Mouse (Mus musculus): ENCODE data around the gene Sord. TPM values are rescaled to one million over a fixed set of nuclear protein-coding genes. Genes with fewer than 3 reads are reported as not detected.
A peak's percentile ranks its signal among the peaks of the same experiment; 100 is the strongest.

The Sord gene
- polyA plus RNA-seq, 1 experiment from 2014 or later, result 294 TPM

DNA sequence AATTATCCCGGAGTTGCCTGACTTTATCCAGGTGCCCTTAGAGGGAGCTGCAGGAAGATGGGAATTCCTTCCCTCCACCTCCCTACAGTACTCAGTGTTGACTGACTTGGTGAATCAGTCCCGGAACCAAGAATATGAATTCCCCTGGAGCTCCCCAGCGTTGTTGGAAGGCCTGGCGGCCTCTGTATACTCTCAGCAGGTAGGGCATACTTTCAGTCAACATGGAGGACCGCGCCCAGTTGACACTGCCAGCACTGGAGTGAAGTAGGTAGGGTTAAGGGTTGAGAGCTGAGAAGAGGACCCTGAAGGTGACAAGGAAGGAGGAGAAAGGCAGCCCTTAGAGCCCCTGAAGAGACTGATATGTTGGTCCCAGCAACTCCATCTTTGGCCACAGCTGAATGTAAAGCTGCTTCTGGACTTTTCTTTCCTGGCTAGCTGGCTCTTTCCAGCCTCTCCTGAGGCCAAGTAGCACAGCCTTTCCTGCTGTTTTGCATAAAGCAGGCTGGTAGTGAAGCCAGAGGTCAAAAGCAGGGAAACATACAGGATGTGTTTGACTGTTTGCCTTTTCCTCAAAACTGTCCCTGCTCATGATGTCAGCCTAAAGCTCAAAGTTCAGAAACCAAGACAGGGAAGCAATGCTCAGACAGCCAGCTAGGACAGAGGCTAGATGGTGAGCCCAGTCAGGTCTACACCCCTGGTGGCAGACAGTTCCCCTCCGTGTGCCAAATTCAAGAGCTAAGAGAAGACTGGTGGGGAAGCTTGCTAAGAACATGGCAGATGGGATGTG lies 32.1 kb downstream of the Sord start:
- WGBS (ENCODE audit: insufficient replicate concordance), result 79% methylated on average over 7 of the region's 7 CpGs
- ATAC-seq, result peak; percentile 72
- H3K4me2 ChIP-seq (ENCODE audit: low read depth, low read length), result no peak overlapping the region
- H3K27ac ChIP-seq (ENCODE audit: low read depth), result peak overlapping the region; percentile 68
- H3K9me3 ChIP-seq (ENCODE audit: low read length), result no peaks in the 10 kb centered on the region
- TF ChIP-seq EP300 (IDR thresholded peaks at IDR 0.05; ENCODE audit: low read depth), result no peak
- TF ChIP-seq CTCF (IDR thresholded peaks at IDR 0.05; ENCODE audit: low read depth), result no peak
- H3K27me3 ChIP-seq (ENCODE audit: insufficient read depth, low read length), result no peaks in the 10 kb centered on the region
- 0 out of 2 replicates have a peak, but pooled peaks cover 9% of the 10 kb centered on the region for H3K4me1 ChIP-seq (ENCODE audit: insufficient read depth)
- no peak for DNase-seq
- peaks cover 16% of the 10 kb centered on the region; the same call in 1 of the 2 replicates for H3K36me3 ChIP-seq (replicated peaks; ENCODE audit: insufficient read depth, low read length)
- no peak overlapping the region for H3K4me3 ChIP-seq (ENCODE audit: low read depth, low read length)
- H3K9ac ChIP-seq (replicated peaks), result no peak overlapping the region

DNA sequence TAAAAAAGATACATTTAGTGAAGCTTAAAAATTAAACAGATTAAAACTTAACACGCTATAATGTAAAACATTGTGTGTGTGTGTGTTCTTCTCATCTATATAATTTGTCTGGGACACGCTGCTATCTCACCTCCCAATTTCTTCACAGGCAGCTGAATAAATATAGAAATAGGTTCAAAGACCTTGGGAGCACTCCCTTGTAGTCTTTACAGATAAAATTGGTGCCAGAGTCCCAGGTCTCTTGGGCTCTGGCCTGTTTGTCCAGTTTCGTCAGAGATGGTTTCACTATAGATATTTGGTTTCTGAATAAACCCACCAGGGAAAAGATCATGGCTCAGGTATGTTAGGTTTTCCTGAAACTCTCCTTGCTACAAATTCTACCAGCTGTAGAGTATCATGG lies 44.2 kb downstream of the Sord start:
- Histone ChIP-seq H3K4me2 (ENCODE audit: low read depth, low read length) (no peak overlapping the region), H3K4me1 (ENCODE audit: insufficient read depth) (peaks cover 8% of the 10 kb centered on the region; the same call in 1 of the 2 replicates), H3K27me3 (ENCODE audit: insufficient read depth, low read length) (no peaks in the 10 kb centered on the region), H3K36me3 (replicated peaks; ENCODE audit: insufficient read depth, low read length) (no peaks in the 10 kb centered on the region), H3K9me3 (ENCODE audit: low read length) (no peaks in the 10 kb centered on the region), H3K9ac (replicated peaks) (no peak overlapping the region), H3K4me3 (ENCODE audit: low read depth, low read length) (no peak overlapping the region), H3K27ac (ENCODE audit: low read depth) (peak overlapping the region; percentile 44; the same call in 1 of the 2 replicates)
- WGBS (ENCODE audit: insufficient replicate concordance), result 66% methylated on average over 3 of the region's 3 CpGs
- TF ChIP-seq CTCF (IDR thresholded peaks at IDR 0.05; ENCODE audit: low read depth), result no peak
- TF ChIP-seq EP300 (IDR thresholded peaks at IDR 0.05; ENCODE audit: low read depth), result peak; percentile 32; the same call in 1 of the 2 replicates
- DNase-seq (no peak), ATAC-seq (peak; percentile 90)

DNA sequence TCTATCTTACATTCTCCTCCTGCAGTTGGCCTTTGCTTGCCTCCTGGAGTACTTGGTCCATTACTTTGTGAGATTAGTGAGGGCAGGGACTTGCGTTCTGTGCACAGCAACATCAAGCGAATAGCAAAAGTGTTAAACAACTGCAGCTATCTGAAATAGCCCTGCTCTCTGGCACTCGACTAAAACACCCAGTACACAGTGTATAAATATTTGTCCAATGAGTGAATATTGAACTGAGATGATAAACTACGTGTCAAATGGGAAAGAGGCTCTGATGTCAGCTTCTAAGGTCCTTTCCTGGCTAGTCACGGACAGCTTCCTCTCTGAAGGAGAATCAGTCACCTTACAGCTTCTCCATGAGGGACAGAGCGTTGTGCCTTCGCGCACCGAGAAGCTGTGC lies 49.5 kb downstream of the Sord start:
- Histone ChIP-seq H3K4me3 (ENCODE audit: low read depth, low read length) (no peak overlapping the region), H3K27ac (ENCODE audit: low read depth) (no peak overlapping the region), H3K27me3 (ENCODE audit: insufficient read depth, low read length) (0 out of 2 replicates have a peak, but pooled peaks cover 3% of the 10 kb centered on the region), H3K4me1 (ENCODE audit: insufficient read depth) (peaks cover 3% of the 10 kb centered on the region; the same call in 1 of the 2 replicates), H3K36me3 (replicated peaks; ENCODE audit: insufficient read depth, low read length) (no peaks in the 10 kb centered on the region), H3K9ac (replicated peaks) (no peak overlapping the region), H3K9me3 (ENCODE audit: low read length) (no peaks in the 10 kb centered on the region), H3K4me2 (ENCODE audit: low read depth, low read length) (no peak overlapping the region)
- TF ChIP-seq EP300 (IDR thresholded peaks at IDR 0.05; ENCODE audit: low read depth) (no peak), CTCF (IDR thresholded peaks at IDR 0.05; ENCODE audit: low read depth) (no peak)
- peak; percentile 50 for ATAC-seq
- 67% methylated on average over 9 of the region's 9 CpGs for WGBS (ENCODE audit: insufficient replicate concordance)
- DNase-seq, result no peak

DNA sequence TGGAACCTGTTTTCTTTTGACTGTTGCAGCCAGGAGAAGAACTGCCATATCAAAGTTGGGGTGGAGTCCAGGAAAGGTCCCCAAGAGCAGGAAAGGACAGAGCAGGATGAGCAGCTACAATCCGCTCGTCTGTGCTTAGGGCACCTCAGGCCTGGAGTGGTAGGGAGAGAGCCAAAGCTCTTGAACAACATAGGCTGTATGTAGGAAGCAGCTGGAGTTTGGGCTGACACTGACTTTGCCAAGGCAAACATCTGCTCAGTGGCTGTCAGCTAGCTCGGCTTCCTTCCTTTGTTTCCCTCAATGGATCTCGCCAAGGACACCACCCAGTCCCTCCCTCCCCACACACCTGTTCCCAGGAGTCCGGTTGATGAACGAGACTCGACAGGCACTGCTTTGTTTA lies 51.6 kb downstream of the Sord start:
- ATAC-seq (no peak), DNase-seq (no peak)
- Histone ChIP-seq H3K9ac (replicated peaks) (no peak overlapping the region), H3K27ac (ENCODE audit: low read depth) (no peak overlapping the region), H3K36me3 (replicated peaks; ENCODE audit: insufficient read depth, low read length) (no peaks in the 10 kb centered on the region), H3K9me3 (ENCODE audit: low read length) (no peaks in the 10 kb centered on the region), H3K4me1 (ENCODE audit: insufficient read depth) (no peaks in the 10 kb centered on the region; the same call in 1 of the 2 replicates), H3K4me2 (ENCODE audit: low read depth, low read length) (no peak overlapping the region), H3K27me3 (ENCODE audit: insufficient read depth, low read length) (0 out of 2 replicates have a peak, but pooled peaks cover 3% of the 10 kb centered on the region), H3K4me3 (ENCODE audit: low read depth, low read length) (no peak overlapping the region)
- WGBS (ENCODE audit: insufficient replicate concordance), result 47% methylated on average over 7 of the region's 7 CpGs
- TF ChIP-seq CTCF (IDR thresholded peaks at IDR 0.05; ENCODE audit: low read depth), result no peak
- no peak for TF ChIP-seq EP300 (IDR thresholded peaks at IDR 0.05; ENCODE audit: low read depth)

DNA sequence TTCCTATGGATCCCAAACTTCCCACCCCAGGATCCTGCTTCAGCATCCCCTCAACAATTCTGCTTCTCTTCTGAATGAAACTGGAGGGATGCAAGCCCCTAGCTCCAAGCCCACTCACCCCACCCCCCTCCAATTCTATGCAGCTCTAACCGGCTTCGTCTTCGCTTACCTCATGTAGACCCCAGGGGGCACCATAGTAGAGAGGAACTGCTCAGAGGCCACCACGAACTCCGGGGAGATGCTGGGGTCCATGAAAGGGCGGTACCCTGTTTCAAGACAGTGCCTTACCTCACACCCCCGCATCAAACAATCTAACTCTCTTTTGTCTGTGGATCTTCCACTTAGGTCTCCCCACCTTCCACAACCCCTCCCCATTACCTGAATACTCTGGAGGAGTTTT lies 60.4 kb downstream of the Sord start:
- no peak overlapping the region for H3K27ac ChIP-seq (ENCODE audit: low read depth)
- ATAC-seq (no peak), DNase-seq (no peak)
- H3K9ac ChIP-seq (replicated peaks), result no peak overlapping the region
- no peaks in the 10 kb centered on the region; the same call in 1 of the 2 replicates for H3K4me1 ChIP-seq (ENCODE audit: insufficient read depth)
- H3K4me2 ChIP-seq (ENCODE audit: low read depth, low read length), result no peak overlapping the region
- H3K36me3 ChIP-seq (replicated peaks; ENCODE audit: insufficient read depth, low read length), result no peaks in the 10 kb centered on the region
- no peak overlapping the region for H3K4me3 ChIP-seq (ENCODE audit: low read depth, low read length)
- H3K9me3 ChIP-seq (ENCODE audit: low read length), result no peaks in the 10 kb centered on the region
- H3K27me3 ChIP-seq (ENCODE audit: insufficient read depth, low read length), result peaks cover 58% of the 10 kb centered on the region
- 4% methylated on average over 7 of the region's 7 CpGs for WGBS (ENCODE audit: insufficient replicate concordance)
- TF ChIP-seq EP300 (IDR thresholded peaks at IDR 0.05; ENCODE audit: low read depth) (no peak), CTCF (IDR thresholded peaks at IDR 0.05; ENCODE audit: low read depth) (peak; percentile 18; the same call in 1 of the 2 replicates)

DNA sequence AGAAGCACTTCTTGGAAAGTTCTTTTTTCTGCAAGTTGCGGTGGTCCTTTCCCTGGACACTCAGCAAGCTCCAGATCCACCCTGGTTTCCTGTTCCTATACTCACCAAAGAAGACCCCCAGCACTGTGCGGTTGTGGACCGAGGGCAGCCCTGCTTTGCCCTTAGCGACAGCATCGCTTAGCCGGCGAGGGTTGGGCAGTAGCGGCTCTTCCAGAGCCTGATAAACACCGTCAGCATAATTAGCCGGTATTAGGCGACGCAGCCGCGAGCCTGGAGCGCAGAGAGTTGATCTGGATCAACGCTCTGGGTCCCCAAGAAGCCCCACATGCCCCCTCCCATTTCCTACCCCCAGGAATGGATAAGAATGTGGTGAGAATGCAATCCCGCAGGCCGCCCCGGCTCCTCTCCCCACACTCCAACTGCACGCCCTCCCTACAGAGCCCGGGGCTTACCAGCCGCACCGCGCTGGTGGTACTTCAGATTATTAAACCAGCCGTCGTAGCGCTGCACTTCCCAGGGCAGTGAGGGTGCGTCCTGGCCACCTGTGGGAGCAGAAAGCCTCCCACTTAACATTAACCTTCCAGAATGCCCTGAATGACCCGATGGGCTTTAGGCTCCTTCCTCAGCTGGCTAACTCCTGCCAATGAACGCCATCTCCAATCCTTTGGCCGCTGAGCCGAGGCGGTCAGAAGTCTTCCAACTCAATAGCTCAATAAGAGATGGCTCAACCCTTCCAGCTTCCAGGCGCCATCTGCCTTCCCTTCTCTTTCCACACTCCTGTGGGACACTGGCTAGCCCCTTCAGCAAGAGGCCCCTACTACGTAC lies 62.9 kb downstream of the Sord start:
- no peaks in the 10 kb centered on the region for H3K36me3 ChIP-seq (replicated peaks; ENCODE audit: insufficient read depth, low read length)
- no peak for TF ChIP-seq EP300 (IDR thresholded peaks at IDR 0.05; ENCODE audit: low read depth)
- TF ChIP-seq CTCF (IDR thresholded peaks at IDR 0.05; ENCODE audit: low read depth), result no peak
- no peak for ATAC-seq
- 2% methylated on average over 35 of the region's 35 CpGs for WGBS (ENCODE audit: insufficient replicate concordance)
- peaks cover 9% of the 10 kb centered on the region for H3K4me1 ChIP-seq (ENCODE audit: insufficient read depth)
- no peak overlapping the region for H3K4me2 ChIP-seq (ENCODE audit: low read depth, low read length)
- H3K9ac ChIP-seq (replicated peaks), result no peak overlapping the region
- no peak for DNase-seq
- H3K4me3 ChIP-seq (ENCODE audit: low read depth, low read length), result no peak overlapping the region
- H3K27me3 ChIP-seq (ENCODE audit: insufficient read depth, low read length), result peaks cover 83% of the 10 kb centered on the region
- H3K9me3 ChIP-seq (ENCODE audit: low read length), result no peaks in the 10 kb centered on the region
- no peak overlapping the region for H3K27ac ChIP-seq (ENCODE audit: low read depth)
